In genomic region chrX:145348377-145349203, GRCm38 (mm10) we compare ENCODE assay signal across 10 mouse cellular contexts. TPM values are rescaled to one million over a fixed set of nuclear protein-coding genes. Genes with fewer than 3 reads are reported as not detected.
A peak's percentile ranks its signal among the peaks of the same experiment; 100 is the strongest.
DNase-seq lines count a peak whose midpoint lies in the region; ATAC-seq and TF ChIP-seq lines count a peak whose summit lies in the region.
"Had no signal": no experiment of that assay in that cellular context is flagged by ENCODE, and none has a peak within 500 bp of the region (broad histone marks: within the 10 kb centered on the region; RNA-seq: fewer than 3 reads in every experiment).

TSS of gene Lhfpl1 (minus strand) at chrX:145349089.

- no peak within 1 kb of the TSS for H3K4me2 ChIP-seq in lung, embryonic 16.5 days (ENCODE audit: low read depth, low read length)
- H3K4me2 ChIP-seq in limb, embryonic 11.5 days (ENCODE audit: low read depth, severe bottlenecking) = peak within 1 kb of the TSS; percentile 12; the same call in 1 of the 2 replicates

- intact Hi-C loops in gastrocnemius, adult 2 months (cut with DNase I) = no loop called here
- intact Hi-C loops in gastrocnemius, postnatal 36 days (cut with DNase I) = no loop called here

- no peaks in the 10 kb centered on the region for H3K4me1 ChIP-seq in lung, embryonic 16.5 days (replicated peaks; ENCODE audit: control insufficient read depth, insufficient read depth, low read length)
- no peaks in the 10 kb centered on the region for H3K4me1 ChIP-seq in limb, embryonic 11.5 days (ENCODE audit: control insufficient read depth, insufficient read depth, low read length)

- no peaks in the 10 kb centered on the region for H3K36me3 ChIP-seq in lung, embryonic 16.5 days (ENCODE audit: control insufficient read depth, insufficient read depth, low read length)
- no peaks in the 10 kb centered on the region for H3K36me3 ChIP-seq in limb, embryonic 11.5 days (ENCODE audit: control insufficient read depth, insufficient read depth, low read length)

- H3K27me3 ChIP-seq in lung, embryonic 16.5 days (ENCODE audit: control insufficient read depth, insufficient read depth, low read depth, low read length) = no peaks in the 10 kb centered on the region
- no peaks in the 10 kb centered on the region for H3K27me3 ChIP-seq in limb, embryonic 11.5 days (ENCODE audit: control insufficient read depth, insufficient read depth, low read length)

- no peak for DNase-seq in gastrocnemius, adult 2 months
- DNase-seq in gastrocnemius, postnatal 36 days = no peak
- no peak for DNase-seq in lung, postnatal 36 days
- DNase-seq in limb, embryonic 11.5 days (ENCODE audit: low spot score) = peak; percentile 31
- DNase-seq in thymus, postnatal 25 days = peak; percentile 27
- DNase-seq in yolk sac, embryonic 10.5 days (ENCODE audit: low spot score) = no peak
- no peak for DNase-seq in cerebellum, adult 18-20 months
- DNase-seq: lung, postnatal 4 days had no signal

- 0 out of 2 replicates have a peak, but pooled peaks have one; percentile 54 for ATAC-seq in lung, embryonic 16.5 days (ENCODE audit: low read depth)
- ATAC-seq in limb, embryonic 11.5 days (ENCODE audit: insufficient number of reproducible peaks, low FRiP score, low TSS enrichment, low read depth) = peak; percentile 84
- ATAC-seq: forebrain, embryonic 14.5 days had no signal

- peak within 1 kb of the TSS; percentile 19; the same call in 1 of the 2 replicates for H3K4me3 ChIP-seq in gastrocnemius, adult 2 months
- no peak within 1 kb of the TSS for H3K4me3 ChIP-seq in lung, embryonic 16.5 days (ENCODE audit: low read length)
- no peak within 1 kb of the TSS for H3K4me3 ChIP-seq in limb, embryonic 11.5 days (ENCODE audit: low read depth, low read length)

- H3K9ac ChIP-seq in lung, embryonic 16.5 days (ENCODE audit: low read length) = no peak within 1 kb of the TSS
- no peak within 1 kb of the TSS for H3K9ac ChIP-seq in limb, embryonic 11.5 days (ENCODE audit: low read length)

- H3K27ac ChIP-seq in gastrocnemius, adult 2 months = no peak within 1 kb of the TSS
- H3K27ac ChIP-seq in lung, embryonic 16.5 days (ENCODE audit: low read length) = no peak within 1 kb of the TSS
- H3K27ac ChIP-seq in limb, embryonic 11.5 days (replicated peaks; ENCODE audit: low read depth, low read length) = peak within 1 kb of the TSS; percentile 68; the same call in 1 of the 2 replicates

- no peak for TF ChIP-seq CTCF in gastrocnemius, adult 2 months (IDR thresholded peaks at IDR 0.05)

- 31% methylated on average over 7 of the region's 7 CpGs for WGBS in lung, embryonic 16.5 days
- WGBS in limb, embryonic 11.5 days = 34% methylated on average over 7 of the region's 7 CpGs

- no peaks in the 10 kb centered on the region for H3K9me3 ChIP-seq in lung, embryonic 16.5 days (ENCODE audit: control insufficient read depth, low read length)
- H3K9me3 ChIP-seq in limb, embryonic 11.5 days (ENCODE audit: control insufficient read depth, low read length) = no peaks in the 10 kb centered on the region

RNA-seq across cellular contexts. Expression of gene Lhfpl1, which starts in this region (rescaled TPM):
- under 1 TPM in 1 of 2 experiments, not detected in 1; 0.56 TPM for total RNA-seq in gastrocnemius, adult 2 months (2021)
- under 1 TPM in 1 of 2 experiments, not detected in 1; 0.23 TPM for total RNA-seq in gastrocnemius, postnatal 36 days (2021)
- polyA plus RNA-seq in lung, embryonic 16.5 days (2015; fragmentation: Nextera tagmentation; extraction: Ambion mirVana) = 0.21 and 0.53 TPM in 2 replicates
- polyA plus RNA-seq in limb, embryonic 11.5 days (2014; fragmentation: Nextera tagmentation; extraction: Ambion mirVana) = 2.2 and 2.9 TPM in 2 replicates

Comparison
In these comparisons a context has a peak if more than half of its experiments do, and no peak if none do; other contexts are left out.
1. Peak in ATAC-seq in lung, embryonic 16.5 days; RNA of the gene not detected or under 1 TPM.
2. DNase-seq: peak in limb, embryonic 11.5 days (single experiment) and thymus, postnatal 25 days (single experiment); none in gastrocnemius, adult 2 months (single experiment), gastrocnemius, postnatal 36 days (0 of 2), lung, postnatal 36 days (single experiment), yolk sac, embryonic 10.5 days (single experiment) and cerebellum, adult 18-20 months (0 of 2).